Mouse (Mus musculus): ENCODE data around the gene Naa38.

Naa38 gene

GRCm38 (mm10) chr11:69430631-69431030 is 35.3 kb downstream of the Naa38 start:
- no peak for DNase-seq (ENCODE audit: extremely low read depth, low read depth)

- no peak for DNase-seq (ENCODE audit: extremely low read depth, low read depth)
Observed at GRCm38 (mm10) chr11:69431829-69432639, 36.7 kb downstream of the Naa38 start.

- no peak for DNase-seq (ENCODE audit: extremely low read depth, low read depth)
Observed at GRCm38 (mm10) chr11:69432640-69432982, 37.3 kb downstream of the Naa38 start.

GRCm38 (mm10) chr11:69433189-69433588 is 37.9 kb downstream of the Naa38 start:
- DNase-seq (ENCODE audit: extremely low read depth, low read depth), result no peak

GRCm38 (mm10) chr11:69437291-69437690 is 42.0 kb downstream of the Naa38 start:
- no peak for DNase-seq (ENCODE audit: extremely low read depth, low read depth)

GRCm38 (mm10) chr11:69443328-69443727 is 48.0 kb downstream of the Naa38 start:
- DNase-seq (ENCODE audit: extremely low read depth, low read depth), result no peak

All from MEL-GATA-1-ER (cell line).